Mouse (Mus musculus) testis, adult 2 months (tissue): ENCODE measurements around the gene Prkcsh.

Experiments
- CTCF ChIP-seq: fragments of 200-500 bp; IDR thresholded peaks from 2 replicates; pipeline ENCODE4 v1.5.1; 2012; ENCODE audit warnings: low read depth, mild to moderate bottlenecking, inconsistent platforms, low read length, moderate library complexity; ENCODE audit not compliant: control insufficient read depth, insufficient read depth, insufficient replicate concordance
- POLR2A ChIP-seq: fragments of 200-500 bp; IDR thresholded peaks from 2 replicates; pipeline ENCODE4 v1.6.1; 2012; ENCODE audit warnings: low read depth, mild to moderate bottlenecking, inconsistent platforms, low read length, moderate library complexity; ENCODE audit not compliant: control insufficient read depth

DNA sequence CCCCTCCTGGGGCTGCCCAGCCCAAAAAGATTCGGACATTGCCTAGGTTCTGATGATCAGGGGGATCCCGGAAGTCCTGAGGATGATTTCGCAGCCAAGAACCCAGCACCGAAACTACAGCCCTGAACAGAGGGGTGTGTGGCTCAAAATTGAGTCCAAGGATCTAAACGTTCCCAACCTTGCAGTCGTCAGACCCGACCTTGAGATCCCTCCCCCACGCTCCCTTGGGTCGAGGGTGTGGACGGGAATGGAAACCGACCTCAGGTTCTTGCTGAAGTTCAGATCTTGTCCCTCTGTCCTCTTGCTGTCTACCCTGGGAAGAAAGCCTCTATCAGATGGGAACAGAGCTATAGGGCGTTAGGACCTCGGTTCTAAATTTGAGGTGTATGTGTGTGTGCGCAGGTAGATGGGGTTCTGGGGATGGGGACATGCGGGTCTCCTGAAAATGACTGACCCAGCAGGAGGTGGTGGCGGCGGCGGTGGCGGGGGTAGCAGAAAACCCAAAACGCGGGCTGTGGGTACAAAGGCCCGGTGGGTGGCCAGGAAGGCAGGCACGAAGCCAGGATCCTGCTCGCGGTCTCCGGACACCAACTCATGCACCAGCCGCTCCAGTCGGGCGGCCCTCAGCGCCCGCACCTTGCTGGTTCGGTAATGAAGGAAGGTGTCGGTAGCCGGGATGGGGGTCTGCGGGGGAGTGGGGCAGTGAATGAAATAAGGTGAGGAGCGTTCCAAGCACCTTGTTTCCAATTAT, 14.8 kb upstream of the Prkcsh start:
- TF ChIP-seq POLR2A (no peak), CTCF (no peak)
